Mouse (Mus musculus) A20 (cell line): ENCODE results near the gene C2cd5.
"Not testable (repeated sequence)": the region's sequence is repeated elsewhere in the genome, so short reads cannot be mapped to it uniquely, and the experiment has no call there.

Source experiments
- DNase-seq: peaks from one replicate; pipeline ENCODE4 v3.0.0-alpha.2; 2011; ENCODE audit warnings: low read depth, low spot score

Gene C2cd5

GRCm38 (mm10) chr6:143099681-143100382 is at the start of gene C2cd5:
Gene C2cd5, minus strand, starts transcription at chr6:143100141.
- peak; percentile 98 for DNase-seq

- no peak for DNase-seq
These were observed 48.9 kb upstream of the C2cd5 start for GRCm38 (mm10) chr6:143148868-143149267.

GRCm38 (mm10) chr6:143146756-143147155 is 46.8 kb upstream of the C2cd5 start:
- DNase-seq = no peak

GRCm38 (mm10) chr6:143145051-143145450 is 45.1 kb upstream of the C2cd5 start:
- DNase-seq = no peak

GRCm38 (mm10) chr6:143144556-143144955 is 44.6 kb upstream of the C2cd5 start:
- DNase-seq = no peak

- DNase-seq = no peak
These were observed 43.9 kb upstream of the C2cd5 start for GRCm38 (mm10) chr6:143143775-143144273.

- DNase-seq = no peak
These were observed 43.4 kb upstream of the C2cd5 start for GRCm38 (mm10) chr6:143143321-143143720.

- no peak for DNase-seq
These were observed 42.9 kb upstream of the C2cd5 start for GRCm38 (mm10) chr6:143142861-143143260.

GRCm38 (mm10) chr6:143141624-143142592 is 42.0 kb upstream of the C2cd5 start:
- not testable (repeated sequence) for DNase-seq

- no peak for DNase-seq
These were observed 40.9 kb upstream of the C2cd5 start for GRCm38 (mm10) chr6:143140884-143141283.

GRCm38 (mm10) chr6:143139417-143139816 is 39.5 kb upstream of the C2cd5 start:
- no peak for DNase-seq

GRCm38 (mm10) chr6:143137341-143137740 is 37.4 kb upstream of the C2cd5 start:
- no peak for DNase-seq

- no peak for DNase-seq
These were observed 36.7 kb upstream of the C2cd5 start for GRCm38 (mm10) chr6:143136688-143137087.

- DNase-seq = no peak
These were observed 35.2 kb upstream of the C2cd5 start for GRCm38 (mm10) chr6:143135097-143135496.

- no peak for DNase-seq
These were observed 33.2 kb upstream of the C2cd5 start for GRCm38 (mm10) chr6:143133150-143133549.

GRCm38 (mm10) chr6:143131895-143132652 is 32.1 kb upstream of the C2cd5 start:
- no peak for DNase-seq

- no peak for DNase-seq
These were observed 30.5 kb upstream of the C2cd5 start for GRCm38 (mm10) chr6:143130411-143130810.

- no peak for DNase-seq
These were observed 30.0 kb upstream of the C2cd5 start for GRCm38 (mm10) chr6:143129952-143130351.

GRCm38 (mm10) chr6:143129466-143129865 is 29.5 kb upstream of the C2cd5 start:
- DNase-seq = no peak

- DNase-seq = no peak
These were observed 25.8 kb upstream of the C2cd5 start for GRCm38 (mm10) chr6:143125721-143126120.

- DNase-seq = no peak
These were observed 19.4 kb upstream of the C2cd5 start for GRCm38 (mm10) chr6:143119325-143119724.

- no peak for DNase-seq
These were observed 16.8 kb upstream of the C2cd5 start for GRCm38 (mm10) chr6:143116779-143117178.
